Mouse (Mus musculus) spleen, adult 2 months (tissue): ENCODE measurements at regions not wholly inside any gene's neighbourhood (a gene's known extent, or its start where the extent isn't known, plus 50 kb on each side); places are given as distances from the start of the nearest gene placed in this dataset.

ENCODE experiments used
- DNase-seq, 2 experiments: peaks; one replicate each; pipeline versions ENCODE4 v3.0.0 to v3.0.0-alpha.2; 2012 to 2021; ENCODE audit warnings: low spot score in 2 of 2, low read depth in 1 of 2
- H3K27ac ChIP-seq: fragments of 200-500 bp; 2 replicates; pipeline ENCODE4 v1.5.1; 2012; ENCODE audit warnings: low read length, inconsistent platforms; ENCODE audit not compliant: insufficient read depth
- H3K27me3 ChIP-seq: fragments of 200-500 bp; 2 replicates; pipeline ENCODE4 v1.6.1; 2012; ENCODE audit warnings: mild to moderate bottlenecking, moderate library complexity, low read length, inconsistent platforms; ENCODE audit not compliant: control insufficient read depth, insufficient read depth
- H3K36me3 ChIP-seq: fragments of 200-500 bp; 2 replicates; pipeline ENCODE4 v1.6.1; 2012; ENCODE audit warnings: mild to moderate bottlenecking, low read length, inconsistent platforms; ENCODE audit not compliant: control insufficient read depth, insufficient read depth
- H3K4me1 ChIP-seq: fragments of 200-500 bp; 2 replicates; pipeline ENCODE4 v1.6.1; 2011; ENCODE audit warnings: inconsistent platforms; ENCODE audit not compliant: control insufficient read depth, insufficient read depth, insufficient read length
- H3K4me3 ChIP-seq: fragments of 200-500 bp; 2 replicates; pipeline ENCODE4 v1.5.1; 2011; ENCODE audit warnings: mild to moderate bottlenecking, inconsistent platforms; ENCODE audit not compliant: insufficient read depth, insufficient read length; ENCODE audit errors: extremely low read depth
- CTCF ChIP-seq: fragments of 200-500 bp; IDR thresholded peaks from 2 replicates; pipeline ENCODE4 v1.5.1; 2011; ENCODE audit warnings: mild to moderate bottlenecking, inconsistent platforms; ENCODE audit not compliant: insufficient read depth, insufficient read length, insufficient replicate concordance; ENCODE audit errors: extremely low read depth
- POLR2A ChIP-seq: fragments of 200-500 bp; IDR thresholded peaks from 2 replicates; pipeline ENCODE4 v1.6.1; 2011; ENCODE audit warnings: low read depth, low read length, inconsistent platforms
- WGBS: fragments of 180-500 bp; shearing (Covaris S2); methylation state at CpG from one replicate; pipeline ENCODE4 v1.1.7; 2018; 5-methylcytosine and 5-hydroxymethylcytosine counted together

- Histone ChIP-seq H3K4me3 (no peak overlapping the region), H3K4me1 (no peaks in the 10 kb centered on the region), H3K36me3 (no peaks in the 10 kb centered on the region), H3K27me3 (no peaks in the 10 kb centered on the region), H3K27ac (no peak overlapping the region)
- WGBS: 86% methylated on average over 6 of the region's 6 CpGs
- no peak for DNase-seq
- TF ChIP-seq POLR2A (no peak), CTCF (no peak)
Measured at GRCm38 (mm10) chr6:147727644-147728533, 252.3 kb downstream of the Ccdc91 start.

- Histone ChIP-seq H3K4me3 (no peak overlapping the region), H3K27me3 (no peaks in the 10 kb centered on the region), H3K4me1 (no peaks in the 10 kb centered on the region), H3K36me3 (no peaks in the 10 kb centered on the region), H3K27ac (no peak overlapping the region)
- no peak for DNase-seq
- no peak for TF ChIP-seq POLR2A
- TF ChIP-seq CTCF: no peak
Measured at GRCm38 (mm10) chr6:147729721-147730120, 254.1 kb downstream of the Ccdc91 start.

DNA sequence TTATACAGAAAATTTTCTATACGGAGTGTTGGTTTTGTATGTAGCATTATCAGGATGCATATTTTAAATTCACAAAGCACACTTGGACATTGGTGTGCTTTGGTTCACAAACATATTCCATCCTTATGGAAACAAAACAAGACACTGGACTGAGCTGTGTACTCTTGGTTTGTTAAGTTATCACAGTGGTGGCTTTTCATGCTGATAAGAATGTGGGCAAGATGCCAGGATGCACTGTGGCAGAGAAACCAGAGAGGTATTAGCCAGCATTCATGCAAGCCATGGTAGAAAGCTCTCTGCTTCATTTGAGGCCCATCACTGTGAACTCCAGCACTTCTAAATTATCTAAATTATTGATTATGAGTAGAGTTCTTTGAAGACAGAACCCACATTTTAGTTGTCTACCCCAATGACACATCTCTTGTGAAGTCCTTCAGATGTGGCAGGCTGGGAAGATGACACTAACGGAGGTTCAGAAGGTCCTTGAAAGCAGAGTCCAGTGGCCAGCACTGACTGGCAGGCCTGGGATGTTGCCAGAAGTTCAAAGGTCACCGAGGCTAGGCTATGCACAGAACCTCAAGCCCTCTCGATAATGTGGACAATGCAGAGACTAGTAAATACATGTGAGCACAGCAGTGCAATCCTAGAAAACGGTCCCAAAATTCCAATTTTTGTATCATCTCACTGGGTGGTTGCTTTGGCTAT is 263.1 kb downstream of the Ccdc91 start:
- no peaks in the 10 kb centered on the region for H3K27me3 ChIP-seq
- no peak overlapping the region for H3K27ac ChIP-seq
- no peak for DNase-seq
- H3K36me3 ChIP-seq: no peaks in the 10 kb centered on the region
- WGBS: 88% methylated on average over 5 of the region's 5 CpGs
- TF ChIP-seq POLR2A: no peak
- no peak for TF ChIP-seq CTCF
- no peaks in the 10 kb centered on the region for H3K4me1 ChIP-seq
- H3K4me3 ChIP-seq: no peak overlapping the region

DNA sequence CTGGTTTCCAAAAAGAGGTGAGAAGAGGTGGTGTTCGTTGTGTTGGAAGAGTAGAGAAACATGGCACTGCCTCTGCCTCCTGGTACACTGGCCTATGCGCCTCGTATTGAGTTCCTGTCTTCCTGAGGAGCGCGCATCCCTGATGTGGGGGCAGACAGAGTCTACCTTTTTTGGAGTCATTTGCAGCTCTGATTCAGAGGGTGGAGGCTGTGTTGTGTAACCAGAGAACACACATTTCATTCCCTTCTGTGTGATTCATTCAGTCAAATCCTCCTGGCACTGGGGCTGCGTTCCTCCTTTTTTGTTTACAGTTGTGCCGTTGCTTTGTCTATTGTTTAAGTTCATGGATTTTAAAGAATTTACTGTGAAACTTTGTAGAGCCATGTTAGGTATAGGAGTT is 265.8 kb downstream of the Ccdc91 start:
- Histone ChIP-seq H3K27ac (no peak overlapping the region), H3K27me3 (no peaks in the 10 kb centered on the region), H3K4me1 (no peaks in the 10 kb centered on the region), H3K4me3 (no peak overlapping the region), H3K36me3 (no peaks in the 10 kb centered on the region)
- 85% methylated on average over 7 of the region's 7 CpGs for WGBS
- TF ChIP-seq POLR2A (no peak), CTCF (no peak)
- DNase-seq: no peak

DNA sequence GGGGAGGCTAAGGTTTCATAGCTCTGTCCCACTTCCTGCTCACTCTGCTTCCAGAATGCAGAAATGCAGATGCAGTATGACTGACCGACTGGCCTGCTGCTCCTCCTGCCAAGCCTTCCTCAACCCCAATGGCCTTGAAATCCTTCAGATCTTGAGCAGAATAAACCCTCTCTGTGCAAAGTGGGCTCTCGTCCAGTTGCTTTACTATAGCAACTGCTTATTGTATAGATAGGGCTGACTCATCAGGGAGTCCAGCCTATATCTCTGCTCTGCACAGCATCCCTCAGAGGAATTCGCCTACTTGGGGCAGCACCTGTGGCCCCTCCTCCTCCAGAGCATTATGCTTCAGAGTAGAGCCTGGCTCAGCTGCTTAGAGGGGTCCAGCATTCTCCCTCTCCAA is 268.5 kb downstream of the Ccdc91 start:
- DNase-seq: no peak
- no peaks in the 10 kb centered on the region for H3K36me3 ChIP-seq
- no peak overlapping the region for H3K27ac ChIP-seq
- TF ChIP-seq CTCF (no peak), POLR2A (no peak)
- no peak overlapping the region for H3K4me3 ChIP-seq
- WGBS: 73% methylated on average over 3 of the region's 3 CpGs
- H3K27me3 ChIP-seq: no peaks in the 10 kb centered on the region
- no peaks in the 10 kb centered on the region for H3K4me1 ChIP-seq

GRCm38 (mm10) chr6:147745690-147746089 is 270.1 kb downstream of the Ccdc91 start:
- 85% methylated on average over 2 of the region's 2 CpGs for WGBS
- no peak overlapping the region for H3K27ac ChIP-seq
- H3K27me3 ChIP-seq: no peaks in the 10 kb centered on the region
- H3K36me3 ChIP-seq: no peaks in the 10 kb centered on the region
- no peak overlapping the region for H3K4me3 ChIP-seq
- H3K4me1 ChIP-seq: no peaks in the 10 kb centered on the region
- DNase-seq: no peak
- no peak for TF ChIP-seq POLR2A

- no peak overlapping the region for H3K27ac ChIP-seq
- no peak overlapping the region for H3K4me3 ChIP-seq
- no peaks in the 10 kb centered on the region for H3K27me3 ChIP-seq
- DNase-seq: no peak
- no peaks in the 10 kb centered on the region for H3K4me1 ChIP-seq
- no peaks in the 10 kb centered on the region for H3K36me3 ChIP-seq
- TF ChIP-seq POLR2A: no peak
- TF ChIP-seq CTCF: no peak
Measured at GRCm38 (mm10) chr6:147747945-147748344, 272.3 kb downstream of the Ccdc91 start.
